Mouse (Mus musculus): ENCODE results near the gene Gm7544. TPM values are rescaled to one million over a fixed set of nuclear protein-coding genes. Genes with fewer than 3 reads are reported as not detected.
"Not testable (repeated sequence)": the region's sequence is repeated elsewhere in the genome, so short reads cannot be mapped to it uniquely, and the experiment has no call there.

The Gm7544 gene
- total RNA-seq, 2 experiments from 2014 or later: not detected

DNA sequence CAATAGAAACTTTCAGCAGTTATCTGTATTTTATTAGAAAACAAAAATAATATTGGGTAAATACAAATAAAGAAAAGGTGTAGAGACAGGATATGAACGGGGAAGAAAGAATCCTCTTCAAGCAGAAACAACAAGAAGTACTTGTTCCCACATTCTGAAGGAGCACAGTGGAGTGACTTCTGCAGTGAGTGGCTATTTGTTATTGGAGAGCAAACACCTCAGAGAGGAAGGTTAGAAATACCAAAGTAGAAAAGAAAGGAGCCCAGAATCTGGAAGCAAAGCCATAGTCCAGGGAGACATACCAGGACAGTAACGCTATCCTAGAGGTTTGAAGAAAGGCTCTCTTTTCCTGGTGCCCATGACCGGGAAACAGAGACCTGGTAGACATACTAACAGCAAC, 25.3 kb downstream of the Gm7544 start:
- DNase-seq; intact Hi-C loops (cut with DNase I): not testable (repeated sequence)

DNA sequence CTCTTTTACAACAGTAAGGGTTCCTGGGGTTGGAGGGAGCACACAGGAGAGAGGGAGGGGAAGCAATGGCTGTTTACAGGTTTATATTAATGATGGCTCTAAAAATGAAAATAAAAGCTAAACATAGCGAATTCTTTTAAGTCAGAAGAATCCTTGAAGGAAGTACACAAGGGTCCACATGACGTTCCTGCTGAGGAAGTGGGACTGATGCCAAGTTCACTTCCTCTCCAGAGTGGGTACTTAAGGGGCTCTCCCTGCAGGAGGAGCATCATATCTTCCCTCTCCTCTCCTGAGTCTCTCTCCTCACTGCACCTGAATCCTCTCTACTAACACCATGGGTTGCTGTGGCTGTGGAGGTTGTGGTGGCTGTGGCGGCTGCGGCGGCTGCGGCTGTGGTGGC, 31.2 kb downstream of the Gm7544 start, which contains the start of gene A030014E15Rik:
TSS of gene A030014E15Rik (plus strand) at position 268 of the 400 bp plus-strand sequence.
- DNase-seq: no peak
- intact Hi-C loops (cut with DNase I): no loop called here

- DNase-seq; intact Hi-C loops (cut with DNase I): not testable (repeated sequence)
These were observed 42.4 kb downstream of the Gm7544 start for GRCm38 (mm10) chr1:82913434-82913833.

- intact Hi-C loops (cut with DNase I): no loop called here
- no peak for DNase-seq
These were observed 42.8 kb downstream of the Gm7544 start, which contains the start of gene A030005L19Rik for GRCm38 (mm10) chr1:82913025-82913424. Gene A030005L19Rik, plus strand, starts transcription at chr1:82913325.

GRCm38 (mm10) chr1:82905886-82906285, 49.9 kb downstream of the Gm7544 start:
- intact Hi-C loops (cut with DNase I): no loop called here

More at GRCm38 (mm10) chr1:82905886-82906285, 49.9 kb downstream of the Gm7544 start:
- no peak for DNase-seq

Other genes starting within 250 kb of the Gm7544 start
- gene Mff, start 231.1 kb downstream of the Gm7544 start, total RNA-seq (2021): 100 to 1,000 TPM; 257 to 259 TPM
- not detected for gene Tm4sf20, start 187.6 kb downstream of the Gm7544 start, total RNA-seq (2021)
- not detected for gene Gm47791, start 184.8 kb downstream of the Gm7544 start, total RNA-seq (2021)
- 100 to 1,000 TPM in 1 of 2 experiments, 10 to 100 TPM in 1; 96.1 to 106 TPM for gene Agfg1, start 116.5 kb downstream of the Gm7544 start, total RNA-seq (2021)
- under 1 TPM; 0.46 to 0.84 TPM for gene A030005L19Rik, start 42.7 kb downstream of the Gm7544 start, total RNA-seq (2021)
- gene A030014E15Rik, start 31.1 kb downstream of the Gm7544 start, total RNA-seq (2021): not detected
- gene Gm6217, start 24.6 kb downstream of the Gm7544 start, total RNA-seq (2021): not detected
- gene A030003K21Rik, start 12.6 kb downstream of the Gm7544 start, total RNA-seq (2021): not detected
- not detected for gene Gm47955, start 4.3 kb upstream of the Gm7544 start, total RNA-seq (2021)
- gene Gm47959, start 44.5 kb upstream of the Gm7544 start, total RNA-seq (2021): not detected
- gene Slc19a3, start 82.4 kb upstream of the Gm7544 start, total RNA-seq (2021): under 1 TPM; 0.64 to 0.94 TPM
- gene Krtap28-10, start 86.5 kb upstream of the Gm7544 start, total RNA-seq (2021): not detected
- not detected for gene Gm47969, start 88.9 kb upstream of the Gm7544 start, total RNA-seq (2021)
- not detected for gene A030005K14Rik, start 103.4 kb upstream of the Gm7544 start, total RNA-seq (2021)
- gene Krtap28-13, start 104.9 kb upstream of the Gm7544 start, total RNA-seq (2021): not detected
- not detected for gene Ccl20, start 160.8 kb upstream of the Gm7544 start, total RNA-seq (2021)
- gene Daw1, start 203.7 kb upstream of the Gm7544 start, total RNA-seq (2021): under 1 TPM; 0.56 to 0.90 TPM